Mouse (Mus musculus): ENCODE measurements around the gene Numbl.

Gene Numbl

DNA sequence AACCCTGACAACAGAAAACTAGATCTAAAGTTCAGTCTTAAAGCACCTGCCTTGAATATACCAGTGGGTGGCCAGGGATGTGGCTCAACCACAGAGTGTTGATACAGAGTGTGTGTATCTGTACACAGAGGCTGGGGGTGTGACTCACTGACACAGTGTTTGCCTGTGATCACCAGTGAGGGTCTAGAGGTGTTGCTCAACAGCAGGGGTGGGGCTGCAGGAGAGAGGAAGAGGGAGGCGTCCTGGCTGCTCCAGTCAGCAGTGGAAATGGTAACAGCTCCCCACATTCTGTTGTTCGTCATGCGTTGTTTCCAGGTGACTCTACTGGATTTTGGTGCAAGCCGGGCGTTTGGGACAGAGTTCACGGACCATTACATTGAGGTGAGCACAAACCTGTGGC lies 6.3 kb upstream of the Numbl start:
- DNase-seq (ENCODE audit: low spot score): no peak

DNA sequence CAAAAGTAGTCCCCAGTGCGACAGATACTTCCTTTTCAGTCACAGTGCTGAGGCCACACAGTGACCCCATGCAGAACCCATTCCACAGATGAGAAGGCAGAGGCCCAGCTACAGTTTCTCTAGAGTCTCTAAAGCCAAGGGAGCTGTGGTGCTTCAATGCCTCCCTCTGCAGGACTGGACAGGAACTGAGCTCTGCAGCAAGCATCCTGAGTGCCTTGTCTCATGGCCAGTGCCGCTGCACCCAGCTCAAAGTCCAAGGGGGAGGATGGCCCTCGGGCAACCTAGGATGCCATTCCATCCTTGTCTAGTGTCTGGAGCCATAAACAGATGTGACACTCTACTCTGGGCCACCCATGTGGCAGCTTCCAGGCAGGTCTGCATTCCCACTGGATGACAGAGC lies 2.5 kb upstream of the Numbl start:
- no peak for DNase-seq (ENCODE audit: low spot score)

GRCm38 (mm10) chr7:27257046-27257851 lies 984 bp upstream of the Numbl start:
- DNase-seq (ENCODE audit: low spot score): peak; percentile 52

- DNase-seq (ENCODE audit: low spot score): no peak
Observed at GRCm38 (mm10) chr7:27257852-27258204, 405 bp upstream of the Numbl start.

DNA sequence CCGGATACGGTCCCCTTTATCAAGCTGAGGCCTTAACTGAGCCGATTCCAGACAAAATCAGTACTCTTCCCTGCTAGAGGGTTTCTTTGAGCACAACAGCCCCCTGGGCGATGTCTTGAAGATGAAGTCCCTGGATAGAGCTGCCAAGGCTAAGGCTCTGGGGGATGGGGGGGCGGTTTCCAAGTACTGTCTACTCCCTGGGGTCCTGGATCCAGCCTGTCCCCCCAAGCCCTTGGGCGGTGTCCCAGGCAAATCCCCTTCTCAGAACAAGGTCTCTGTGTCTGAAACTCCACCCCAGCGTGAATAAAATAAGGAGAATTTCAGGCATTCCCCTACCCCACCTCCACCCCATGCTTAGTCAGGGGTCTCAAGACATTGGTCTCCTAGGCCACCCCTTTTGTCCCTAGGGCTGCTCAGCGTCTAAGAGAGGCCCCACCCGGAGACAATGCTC lies 1.1 kb downstream of the Numbl start:
- DNase-seq (ENCODE audit: low spot score): no peak

DNA sequence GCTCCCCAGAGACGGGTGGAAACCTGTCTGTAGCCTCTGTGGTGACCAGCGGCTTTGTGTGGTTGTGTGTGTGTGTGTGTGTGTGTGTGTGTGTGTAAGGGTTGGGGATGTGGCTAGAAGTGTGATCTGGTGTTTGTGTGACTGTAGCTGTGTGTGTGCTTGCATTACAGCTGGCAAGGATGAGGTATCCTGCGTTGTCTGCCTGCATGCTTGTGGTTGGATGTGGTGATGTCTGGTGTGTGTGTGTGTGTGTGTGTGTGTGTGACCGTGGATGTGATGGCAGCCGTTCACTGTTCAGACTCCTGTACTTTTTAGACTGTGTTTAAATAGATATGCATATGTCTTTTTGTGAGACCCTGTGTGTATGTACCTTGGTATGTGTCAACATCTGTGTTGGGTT lies 1.5 kb downstream of the Numbl start:
- no peak for DNase-seq (ENCODE audit: low spot score)

DNA sequence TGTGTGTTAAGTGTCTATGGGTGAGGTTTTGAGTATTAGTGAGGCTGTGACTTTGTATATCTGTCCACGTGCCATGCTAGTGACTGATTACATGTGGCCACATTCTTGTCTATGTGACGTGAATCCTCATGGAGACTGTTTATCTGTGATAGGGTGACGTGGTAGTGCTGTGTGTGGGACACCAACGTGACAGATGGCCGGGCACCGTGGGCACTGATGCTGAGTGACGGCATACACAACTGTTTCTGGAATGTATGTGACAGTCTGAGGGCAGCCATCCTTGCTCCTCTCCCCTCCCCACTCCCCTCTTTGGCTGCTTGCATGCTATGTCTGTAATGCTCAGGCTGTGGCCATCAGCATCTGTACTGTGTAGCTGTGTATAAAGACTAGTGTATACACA lies 2.6 kb downstream of the Numbl start:
- DNase-seq (ENCODE audit: low spot score): no peak

- no peak for DNase-seq (ENCODE audit: low spot score)
Observed at GRCm38 (mm10) chr7:27261888-27262287, 3.7 kb downstream of the Numbl start.

- DNase-seq (ENCODE audit: low spot score): no peak
Observed at GRCm38 (mm10) chr7:27264761-27265160, 6.5 kb downstream of the Numbl start.

- DNase-seq (ENCODE audit: low spot score): no peak
Observed at GRCm38 (mm10) chr7:27266515-27267128, 8.4 kb downstream of the Numbl start.

GRCm38 (mm10) chr7:27271423-27271822 lies 13.2 kb downstream of the Numbl start:
- no peak for DNase-seq (ENCODE audit: low spot score)

DNA sequence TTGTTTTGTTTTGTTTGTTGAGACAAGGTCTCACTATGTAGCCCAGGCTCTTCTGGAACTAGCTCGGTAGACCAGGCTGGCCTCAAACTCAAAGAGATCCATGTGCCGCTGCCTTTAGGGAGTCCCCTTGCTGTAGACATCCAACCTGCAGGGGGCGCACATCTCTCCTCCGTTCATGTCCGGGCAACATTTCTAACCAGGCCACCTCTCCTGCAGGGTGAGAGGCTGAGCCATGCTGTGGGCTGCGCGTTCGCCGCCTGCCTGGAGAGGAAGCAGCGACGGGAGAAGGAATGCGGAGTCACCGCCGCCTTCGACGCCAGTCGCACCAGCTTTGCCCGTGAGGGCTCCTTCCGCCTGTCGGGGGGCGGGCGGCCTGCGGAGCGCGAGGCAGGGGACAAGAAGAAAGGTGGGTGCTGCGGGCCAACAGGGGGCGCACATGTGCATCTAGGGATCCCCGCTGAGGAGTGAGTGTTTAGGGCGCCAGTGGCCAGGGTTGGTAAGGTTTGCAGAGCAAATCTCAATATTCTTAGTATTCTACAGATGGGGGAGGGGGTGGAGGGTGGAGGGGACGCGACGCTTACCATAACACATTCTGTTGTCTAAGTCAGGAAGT lies 15.6 kb downstream of the Numbl start:
- peak; percentile 75 for DNase-seq (ENCODE audit: low spot score)

- DNase-seq (ENCODE audit: low spot score): no peak
Observed at GRCm38 (mm10) chr7:27274916-27275315, 16.7 kb downstream of the Numbl start.

- DNase-seq (ENCODE audit: low spot score): no peak
Observed at GRCm38 (mm10) chr7:27276021-27276420, 17.8 kb downstream of the Numbl start.

- DNase-seq (ENCODE audit: low spot score): no peak
Observed at GRCm38 (mm10) chr7:27277191-27277590, 19.0 kb downstream of the Numbl start.

GRCm38 (mm10) chr7:27281717-27282116 lies 23.5 kb downstream of the Numbl start:
- no peak for DNase-seq (ENCODE audit: low spot score)

DNA sequence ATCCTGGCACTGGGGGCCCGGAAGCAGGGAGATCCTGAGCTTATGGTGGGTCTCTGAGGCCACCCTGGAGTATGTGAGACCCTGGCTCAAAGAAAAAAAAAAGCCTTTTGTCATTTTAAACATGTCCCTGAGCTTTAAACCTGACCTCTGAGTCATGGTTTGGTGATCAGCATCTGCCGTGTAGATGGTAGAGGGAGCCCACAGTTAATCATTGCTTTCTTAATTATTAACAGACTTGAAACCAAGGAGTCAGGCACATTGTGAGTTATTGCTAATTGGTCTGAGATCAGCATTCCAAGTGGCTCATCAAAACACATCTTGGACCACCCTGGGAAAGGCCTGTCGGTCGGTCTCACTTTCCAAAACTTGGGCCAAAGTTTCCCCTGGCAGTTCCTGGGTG lies 24.0 kb downstream of the Numbl start:
- DNase-seq (ENCODE audit: low spot score): no peak

DNA sequence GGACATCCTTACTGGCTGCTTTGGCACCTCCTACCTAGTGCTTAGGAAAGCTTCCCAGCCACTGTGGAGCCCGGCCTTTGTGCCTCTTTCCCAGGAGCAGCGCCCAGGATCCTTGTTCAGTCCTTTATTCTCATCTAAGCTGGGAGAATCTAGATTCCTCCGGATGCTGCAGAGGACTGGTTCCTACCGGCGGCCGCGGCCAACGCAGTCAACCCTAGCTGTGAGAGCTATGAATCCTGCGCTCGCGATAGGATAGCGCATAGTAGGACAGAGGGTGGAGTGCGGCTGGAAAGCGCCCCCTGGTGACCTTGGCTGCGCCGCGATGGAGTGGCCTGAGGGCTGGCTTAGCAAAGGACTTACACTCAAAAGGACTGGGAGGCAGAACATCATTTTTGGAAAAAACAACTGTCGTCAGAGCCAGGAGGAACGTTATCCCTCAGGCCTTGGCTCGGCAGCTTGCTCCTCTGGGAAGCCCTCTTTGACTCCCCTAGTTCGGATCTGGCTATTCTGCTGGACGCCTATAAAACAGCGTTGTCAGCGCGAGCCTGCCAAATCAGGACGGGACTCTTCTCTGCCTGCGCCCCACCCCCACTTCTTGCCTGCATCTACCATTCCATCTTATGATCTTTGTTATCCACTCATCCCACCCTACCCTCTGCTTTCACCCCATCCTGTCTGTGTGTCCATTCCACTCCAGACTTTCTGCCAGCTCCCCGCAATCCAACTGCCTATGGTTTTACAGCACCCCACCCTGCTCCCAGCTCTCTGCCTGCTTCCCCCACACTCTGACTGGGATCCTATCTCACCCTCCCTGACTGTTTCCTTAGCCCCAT lies 26.8 kb downstream of the Numbl start:
- peak; percentile 61 for DNase-seq (ENCODE audit: low spot score)

- peak; percentile 68 for DNase-seq (ENCODE audit: low spot score)
Observed at GRCm38 (mm10) chr7:27285698-27286066, 27.4 kb downstream of the Numbl start.

DNA sequence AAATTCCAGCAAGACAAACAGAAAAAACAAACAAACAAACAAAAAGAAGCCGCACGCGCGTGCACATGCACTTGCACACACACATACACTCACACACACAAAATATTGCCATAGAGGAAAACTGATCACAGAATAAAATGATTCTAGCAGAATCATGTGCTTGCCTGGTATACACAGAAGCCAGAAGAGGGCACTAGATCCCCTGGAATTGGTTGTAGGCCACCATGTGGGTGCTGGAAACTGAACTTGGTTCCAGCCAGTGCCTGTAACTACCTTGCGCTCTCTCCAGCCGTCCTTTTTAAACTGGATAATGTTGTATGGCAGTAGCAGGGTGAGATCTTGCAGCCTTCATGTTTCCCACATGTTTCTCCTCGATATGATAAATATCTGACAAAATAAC lies 30.5 kb downstream of the Numbl start:
- DNase-seq (ENCODE audit: low spot score): no peak

- DNase-seq (ENCODE audit: low spot score): no peak
Observed at GRCm38 (mm10) chr7:27290555-27290954, 32.3 kb downstream of the Numbl start.

DNA sequence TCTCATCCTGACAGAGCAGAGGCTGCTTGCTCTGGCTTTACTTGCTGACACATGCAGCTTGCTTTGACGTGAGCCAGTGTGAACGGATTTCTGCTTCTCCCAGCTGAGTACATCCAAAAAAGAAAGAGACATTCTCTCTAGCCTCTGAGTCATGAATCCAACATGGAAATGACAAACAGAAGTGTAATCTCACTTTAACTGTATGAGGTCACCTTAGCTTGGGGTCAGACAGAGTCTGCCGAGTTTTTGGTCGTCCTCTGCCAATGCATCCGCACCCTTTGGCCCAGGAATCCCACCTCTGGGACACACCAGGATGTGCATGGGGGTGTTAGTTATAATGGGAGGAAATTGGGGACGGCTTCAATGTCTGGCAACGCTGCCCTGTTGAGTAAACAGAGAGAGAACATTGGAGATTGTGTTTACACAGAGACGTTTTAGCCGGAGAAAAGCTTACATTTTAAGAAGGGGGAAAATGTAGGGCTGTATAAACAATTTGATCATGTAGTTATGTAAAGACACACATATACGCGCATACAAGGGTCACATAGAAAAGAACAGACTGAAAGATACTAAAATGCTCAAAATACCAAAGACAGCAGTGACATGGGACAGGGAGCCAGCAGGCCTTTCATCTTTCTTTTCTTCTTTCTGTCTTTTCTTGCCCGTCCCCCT lies 33.7 kb downstream of the Numbl start:
- DNase-seq (ENCODE audit: low spot score): no peak

Data from testis, postnatal 14 days (tissue).